Mouse (Mus musculus): ENCODE data around the gene Tubb4a. TPM values are rescaled to one million over a fixed set of nuclear protein-coding genes. Genes with fewer than 3 reads are reported as not detected.
A peak's percentile ranks its signal among the peaks of the same experiment; 100 is the strongest.

Tubb4a gene
- polyA plus RNA-seq, 1 experiment from 2014 or later = 9.4 TPM

GRCm38 (mm10) chr17:57116801-57117200, 29.2 kb upstream of the Tubb4a start:
- no peak overlapping the region for H3K27ac ChIP-seq (ENCODE audit: poor library complexity, severe bottlenecking)
- H3K9me3 ChIP-seq (replicated peaks) = no peaks in the 10 kb centered on the region
- ATAC-seq (ENCODE audit: insufficient number of reproducible peaks, low FRiP score) = no peak
- H3K4me1 ChIP-seq (replicated peaks) = no peaks in the 10 kb centered on the region
- no peaks in the 10 kb centered on the region; the same call in 1 of the 2 replicates for H3K27me3 ChIP-seq (replicated peaks)
- no peaks in the 10 kb centered on the region for H3K36me3 ChIP-seq
- 69% methylated on average over 2 of the region's 2 CpGs for WGBS
- H3K9ac ChIP-seq = no peak overlapping the region
- no peak overlapping the region for H3K4me3 ChIP-seq
- H3K4me2 ChIP-seq = no peak overlapping the region

DNA sequence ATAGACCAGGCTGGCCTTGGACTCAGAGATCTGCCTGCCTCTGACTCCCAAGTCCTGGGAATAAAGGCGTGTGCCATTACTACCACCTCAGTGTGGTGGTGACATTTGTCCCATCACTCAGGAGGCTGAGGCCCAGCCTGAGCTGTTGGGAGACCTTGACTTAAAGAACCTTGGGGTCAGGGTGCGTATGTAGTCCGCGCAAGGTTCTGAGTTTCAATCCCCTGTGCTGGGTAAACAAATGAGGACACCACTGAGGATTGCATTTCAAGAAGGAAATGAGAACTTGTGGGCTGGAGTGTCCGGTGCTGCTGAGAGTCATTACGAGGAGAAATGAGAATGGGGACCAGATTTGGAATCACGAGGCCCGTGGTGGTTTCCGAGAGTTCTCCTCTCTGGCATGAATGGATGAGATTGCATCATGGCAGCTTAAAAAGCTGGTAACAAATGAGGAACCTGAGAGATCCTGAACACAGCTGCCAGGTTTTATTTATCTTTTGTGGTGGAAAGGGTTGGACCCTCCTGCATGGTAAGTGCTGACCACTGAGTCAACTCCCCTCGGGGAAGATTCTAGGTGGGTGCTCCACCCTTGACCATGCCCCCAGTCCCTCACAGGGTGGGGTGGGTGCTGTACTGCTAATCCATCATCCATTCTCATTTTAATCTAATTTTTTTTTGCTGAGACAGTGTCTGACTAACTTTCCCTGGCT, 25.3 kb upstream of the Tubb4a start:
- Histone ChIP-seq H3K4me1 (replicated peaks) (peaks cover 8% of the 10 kb centered on the region; the same call in 1 of the 2 replicates), H3K9ac (no peak overlapping the region), H3K36me3 (no peaks in the 10 kb centered on the region), H3K9me3 (replicated peaks) (no peaks in the 10 kb centered on the region), H3K27me3 (replicated peaks) (no peaks in the 10 kb centered on the region; the same call in 1 of the 2 replicates), H3K4me3 (no peak overlapping the region), H3K4me2 (no peak overlapping the region), H3K27ac (ENCODE audit: poor library complexity, severe bottlenecking) (no peak overlapping the region)
- no peak for ATAC-seq (ENCODE audit: insufficient number of reproducible peaks, low FRiP score)
- 80% methylated on average over 10 of the region's 10 CpGs for WGBS

DNA sequence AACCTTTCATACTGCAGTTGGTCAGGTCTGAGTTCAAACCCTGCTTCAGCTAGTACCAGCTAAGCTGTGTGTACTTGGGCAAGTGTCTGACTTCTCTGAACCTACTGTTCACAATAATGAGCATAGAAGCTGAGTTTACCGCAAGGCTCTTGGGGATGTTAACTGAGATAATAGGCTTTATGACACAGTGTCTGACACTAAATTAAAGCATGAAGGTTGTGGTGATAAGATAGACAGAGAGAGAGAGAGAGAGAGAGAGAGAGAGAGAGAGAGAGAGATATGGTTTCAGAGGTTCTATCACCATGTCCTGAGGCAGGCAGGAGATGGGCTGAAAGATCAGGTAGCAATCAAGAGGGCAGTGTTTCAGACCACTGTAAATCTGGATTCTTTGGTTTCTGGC, 22.4 kb upstream of the Tubb4a start:
- Histone ChIP-seq H3K4me2 (no peak overlapping the region), H3K9me3 (replicated peaks) (no peaks in the 10 kb centered on the region), H3K9ac (no peak overlapping the region), H3K27me3 (replicated peaks) (no peaks in the 10 kb centered on the region; the same call in 1 of the 2 replicates), H3K36me3 (no peaks in the 10 kb centered on the region), H3K27ac (ENCODE audit: poor library complexity, severe bottlenecking) (no peak overlapping the region), H3K4me1 (replicated peaks) (peaks cover 9% of the 10 kb centered on the region; the same call in 1 of the 2 replicates), H3K4me3 (no peak overlapping the region)
- ATAC-seq (ENCODE audit: insufficient number of reproducible peaks, low FRiP score) = no peak
- WGBS = 76% methylated on average over 1 of the region's 1 CpGs

GRCm38 (mm10) chr17:57108666-57109171, 21.1 kb upstream of the Tubb4a start:
- ATAC-seq (ENCODE audit: insufficient number of reproducible peaks, low FRiP score) = no peak
- Histone ChIP-seq H3K9me3 (replicated peaks) (no peaks in the 10 kb centered on the region), H3K9ac (no peak overlapping the region), H3K4me3 (no peak overlapping the region), H3K4me2 (no peak overlapping the region), H3K4me1 (replicated peaks) (peaks cover 16% of the 10 kb centered on the region), H3K36me3 (no peaks in the 10 kb centered on the region), H3K27me3 (replicated peaks) (no peaks in the 10 kb centered on the region), H3K27ac (ENCODE audit: poor library complexity, severe bottlenecking) (no peak overlapping the region)
- WGBS = 31% methylated on average over 5 of the region's 5 CpGs

GRCm38 (mm10) chr17:57108040-57108665, 20.6 kb upstream of the Tubb4a start:
- WGBS = 67% methylated on average over 7 of the region's 7 CpGs
- Histone ChIP-seq H3K27ac (ENCODE audit: poor library complexity, severe bottlenecking) (no peak overlapping the region), H3K36me3 (no peaks in the 10 kb centered on the region), H3K4me2 (no peak overlapping the region), H3K27me3 (replicated peaks) (no peaks in the 10 kb centered on the region), H3K4me3 (no peak overlapping the region), H3K9me3 (replicated peaks) (no peaks in the 10 kb centered on the region), H3K4me1 (replicated peaks) (peaks cover 16% of the 10 kb centered on the region), H3K9ac (no peak overlapping the region)
- ATAC-seq (ENCODE audit: insufficient number of reproducible peaks, low FRiP score) = no peak

DNA sequence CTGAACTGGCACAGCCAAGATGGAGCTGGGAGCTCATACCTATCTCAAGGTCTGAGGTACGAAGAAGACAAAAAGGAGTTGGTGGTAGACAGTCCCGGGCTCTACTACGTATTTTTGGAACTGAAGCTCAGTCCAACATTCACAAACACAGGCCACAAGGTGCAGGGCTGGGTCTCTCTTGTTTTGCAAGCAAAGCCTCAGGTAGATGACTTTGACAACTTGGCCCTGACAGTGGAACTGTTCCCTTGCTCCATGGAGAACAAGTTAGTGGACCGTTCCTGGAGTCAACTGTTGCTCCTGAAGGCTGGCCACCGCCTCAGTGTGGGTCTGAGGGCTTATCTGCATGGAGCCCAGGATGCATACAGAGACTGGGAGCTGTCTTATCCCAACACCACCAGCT, 19.5 kb upstream of the Tubb4a start:
- Histone ChIP-seq H3K4me1 (replicated peaks) (peaks cover 16% of the 10 kb centered on the region), H3K36me3 (no peaks in the 10 kb centered on the region), H3K9ac (no peak overlapping the region), H3K4me2 (no peak overlapping the region), H3K27me3 (replicated peaks) (no peaks in the 10 kb centered on the region), H3K27ac (ENCODE audit: poor library complexity, severe bottlenecking) (no peak overlapping the region), H3K9me3 (replicated peaks) (no peaks in the 10 kb centered on the region), H3K4me3 (no peak overlapping the region)
- no peak for ATAC-seq (ENCODE audit: insufficient number of reproducible peaks, low FRiP score)
- WGBS = 79% methylated on average over 5 of the region's 5 CpGs

GRCm38 (mm10) chr17:57106035-57106368, 18.4 kb upstream of the Tubb4a start:
- H3K9ac ChIP-seq = peak overlapping the region; percentile 82; the same call in 1 of the 2 replicates
- H3K27me3 ChIP-seq (replicated peaks) = no peaks in the 10 kb centered on the region
- H3K4me3 ChIP-seq = peak overlapping the region; percentile 71
- no peaks in the 10 kb centered on the region for H3K36me3 ChIP-seq
- H3K27ac ChIP-seq (ENCODE audit: poor library complexity, severe bottlenecking) = no peak overlapping the region
- H3K4me1 ChIP-seq (replicated peaks) = peaks cover 16% of the 10 kb centered on the region
- H3K9me3 ChIP-seq (replicated peaks) = no peaks in the 10 kb centered on the region
- ATAC-seq (ENCODE audit: insufficient number of reproducible peaks, low FRiP score) = no peak
- peak overlapping the region; percentile 98 for H3K4me2 ChIP-seq
- 16% methylated on average over 9 of the region's 9 CpGs for WGBS

GRCm38 (mm10) chr17:57105181-57106034, 17.8 kb upstream of the Tubb4a start, which contains the start of gene Tnfsf9:
Gene Tnfsf9, plus strand, starts transcription at chr17:57105325.
- ATAC-seq (ENCODE audit: insufficient number of reproducible peaks, low FRiP score) = peak; percentile 74
- no peaks in the 10 kb centered on the region for H3K9me3 ChIP-seq (replicated peaks)
- H3K27me3 ChIP-seq (replicated peaks) = no peaks in the 10 kb centered on the region
- H3K4me3 ChIP-seq = peak within 1 kb of the TSS; percentile 71
- WGBS = under 1% methylated on average over 53 of the region's 61 CpGs
- no peaks in the 10 kb centered on the region for H3K36me3 ChIP-seq
- peaks cover 16% of the 10 kb centered on the region for H3K4me1 ChIP-seq (replicated peaks)
- peak within 1 kb of the TSS; percentile 82 for H3K9ac ChIP-seq
- H3K4me2 ChIP-seq = peak within 1 kb of the TSS; percentile 98
- no peak within 1 kb of the TSS for H3K27ac ChIP-seq (ENCODE audit: poor library complexity, severe bottlenecking)

- H3K9ac ChIP-seq = peak overlapping the region; percentile 82; the same call in 1 of the 2 replicates
- H3K4me3 ChIP-seq = peak overlapping the region; percentile 71
- H3K36me3 ChIP-seq = no peaks in the 10 kb centered on the region
- peak overlapping the region; percentile 98 for H3K4me2 ChIP-seq
- no peak for ATAC-seq (ENCODE audit: insufficient number of reproducible peaks, low FRiP score)
- no peak overlapping the region for H3K27ac ChIP-seq (ENCODE audit: poor library complexity, severe bottlenecking)
- H3K4me1 ChIP-seq (replicated peaks) = peaks cover 16% of the 10 kb centered on the region
- WGBS = 30% methylated on average over 4 of the region's 4 CpGs
- H3K9me3 ChIP-seq (replicated peaks) = no peaks in the 10 kb centered on the region
- H3K27me3 ChIP-seq (replicated peaks) = no peaks in the 10 kb centered on the region
Observed at GRCm38 (mm10) chr17:57104496-57104895, 16.9 kb upstream of the Tubb4a start.

DNA sequence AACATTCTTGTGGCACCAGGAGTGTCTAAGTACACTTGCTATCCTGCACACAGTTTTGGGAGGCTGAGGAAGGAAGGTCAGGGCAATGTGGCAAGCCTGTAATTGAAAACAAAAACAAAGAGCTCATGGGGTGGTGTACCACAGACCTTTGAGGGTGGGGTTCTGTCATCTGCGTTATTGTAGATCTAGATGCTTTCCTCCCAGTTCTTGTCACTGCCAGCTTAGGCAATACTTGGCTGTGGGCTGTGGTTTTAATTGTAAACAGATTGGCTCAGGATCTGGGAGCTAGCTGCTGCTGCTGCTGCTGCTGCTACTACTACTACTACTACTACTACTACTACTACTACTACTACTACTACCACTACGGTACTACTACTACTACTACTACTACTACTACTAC, 14.7 kb upstream of the Tubb4a start:
- Histone ChIP-seq H3K9me3 (replicated peaks) (no peaks in the 10 kb centered on the region), H3K4me1 (replicated peaks) (peaks cover 7% of the 10 kb centered on the region), H3K9ac (no peak overlapping the region), H3K36me3 (no peaks in the 10 kb centered on the region), H3K27me3 (replicated peaks) (no peaks in the 10 kb centered on the region), H3K27ac (ENCODE audit: poor library complexity, severe bottlenecking) (no peak overlapping the region), H3K4me3 (no peak overlapping the region), H3K4me2 (no peak overlapping the region)
- 79% methylated on average over 2 of the region's 2 CpGs for WGBS
- ATAC-seq (ENCODE audit: insufficient number of reproducible peaks, low FRiP score) = no peak

Data from heart, embryonic 12.5 days (tissue).